Mouse (Mus musculus) urinary bladder, adult 2 months (tissue): ENCODE data around the gene Ccl28. TPM values are rescaled to one million over a fixed set of nuclear protein-coding genes. Genes with fewer than 3 reads are reported as not detected.
"Not testable (repeated sequence)": the region's sequence is repeated elsewhere in the genome, so short reads cannot be mapped to it uniquely, and the experiment has no call there.

Experiments
- DNase-seq: peaks from one replicate; pipeline ENCODE4 v3.0.0; 2022; ENCODE audit warnings: low spot score
- polyA plus RNA-seq: library from polyadenylated mRNA; depleted of rRNA; stranded (reverse); fragments of >200 nt; gene quantifications from 2 replicates; pipeline ENCODE4 v1.2.3, GENCODE M21; 2012

The Ccl28 gene
- polyA plus RNA-seq, 1 experiment = 0.14 TPM

- DNase-seq = no peak
These were observed 25.5 kb downstream of the Ccl28 start for GRCm38 (mm10) chr13:119648891-119649698.

GRCm38 (mm10) chr13:119649699-119650046 lies 26.1 kb downstream of the Ccl28 start:
- no peak for DNase-seq

- no peak for DNase-seq
These were observed 31.1 kb downstream of the Ccl28 start for GRCm38 (mm10) chr13:119654734-119655133.

- DNase-seq = no peak
These were observed 32.6 kb downstream of the Ccl28 start for GRCm38 (mm10) chr13:119656246-119656645.

- no peak for DNase-seq
These were observed 33.3 kb downstream of the Ccl28 start for GRCm38 (mm10) chr13:119656846-119657416.

- not testable (repeated sequence) for DNase-seq
These were observed 37.8 kb downstream of the Ccl28 start for GRCm38 (mm10) chr13:119661420-119661819.

GRCm38 (mm10) chr13:119678794-119679193 lies 55.2 kb downstream of the Ccl28 start:
- DNase-seq = no peak

GRCm38 (mm10) chr13:119679721-119680120 lies 56.1 kb downstream of the Ccl28 start:
- no peak for DNase-seq

GRCm38 (mm10) chr13:119681161-119681560 lies 57.5 kb downstream of the Ccl28 start:
- no peak for DNase-seq

GRCm38 (mm10) chr13:119684416-119685177 lies 61.0 kb downstream of the Ccl28 start:
- DNase-seq = no peak

- no peak for DNase-seq
These were observed 66.1 kb downstream of the Ccl28 start for GRCm38 (mm10) chr13:119689709-119690038.

- DNase-seq = peak; percentile 92
These were observed 66.6 kb downstream of the Ccl28 start, which contains the start of gene Hmgcs1 for GRCm38 (mm10) chr13:119690039-119690728. TSS of gene Hmgcs1 (plus strand) at chr13:119690379.

- no peak for DNase-seq
These were observed 67.4 kb downstream of the Ccl28 start for GRCm38 (mm10) chr13:119690876-119691620.

GRCm38 (mm10) chr13:119691958-119692357 lies 68.3 kb downstream of the Ccl28 start:
- DNase-seq = not testable (repeated sequence)

GRCm38 (mm10) chr13:119695676-119696075 lies 72.1 kb downstream of the Ccl28 start:
- no peak for DNase-seq

- no peak for DNase-seq
These were observed 72.9 kb downstream of the Ccl28 start for GRCm38 (mm10) chr13:119696496-119696895.

- no peak for DNase-seq
These were observed 74.8 kb downstream of the Ccl28 start for GRCm38 (mm10) chr13:119698436-119698835.
